Mouse (Mus musculus): ENCODE data around the gene Dph6.

DNA sequence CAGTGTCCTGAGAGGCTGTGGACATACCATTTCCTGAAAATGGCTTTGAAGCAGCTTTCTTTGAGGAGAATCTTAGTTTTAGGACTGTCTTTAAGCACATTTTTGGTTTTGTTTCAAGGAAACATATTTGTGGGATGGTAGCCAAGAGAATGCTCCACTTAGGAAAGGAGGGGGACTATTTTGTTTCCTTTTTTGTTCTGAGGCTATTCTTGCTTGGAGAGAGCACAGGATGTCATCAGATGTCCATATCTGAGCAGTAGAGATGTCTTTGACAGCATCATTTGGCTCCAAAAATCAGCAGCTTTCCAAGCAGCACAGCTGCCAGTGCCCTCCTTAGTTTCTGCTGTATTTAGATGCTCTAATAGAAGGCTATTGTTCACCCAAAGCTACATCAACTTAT lies 167.8 kb downstream of the Dph6 start:
- TF ChIP-seq CTCF (IDR thresholded peaks at IDR 0.05; ENCODE audit: borderline replicate concordance, extremely low read depth, insufficient read depth, insufficient read length) (no peak), POLR2A (IDR thresholded peaks at IDR 0.05; ENCODE audit: borderline replicate concordance, extremely low read depth, insufficient read depth, insufficient read length, poor library complexity, severe bottlenecking) (no peak)
